Mouse (Mus musculus): ENCODE measurements at regions not wholly inside any gene's neighbourhood (a gene's known extent, or its start where the extent isn't known, plus 50 kb on each side); places are given as distances from the start of the nearest gene placed in this dataset.

DNA sequence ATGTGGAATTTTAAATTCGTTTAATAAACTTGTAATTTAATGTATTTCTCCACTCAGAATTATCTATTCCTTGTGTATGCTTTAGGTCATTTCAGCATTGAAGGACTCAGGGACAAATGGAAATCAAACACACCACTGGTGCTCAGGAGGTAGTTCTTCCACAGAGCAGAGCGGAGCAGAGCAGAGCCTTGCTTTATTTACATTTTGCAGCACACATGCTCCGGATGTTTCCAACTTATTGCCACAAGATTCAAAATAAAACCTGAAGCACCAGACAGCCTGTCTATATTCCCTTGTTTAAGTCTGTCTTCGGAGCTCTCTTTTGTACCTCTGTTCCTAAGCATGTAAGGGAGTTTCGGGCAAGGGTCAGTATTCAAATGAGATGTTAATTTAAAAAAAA lies 135.2 kb upstream of the Meis2 start:
- no peak for DNase-seq (ENCODE audit: low spot score)

DNA sequence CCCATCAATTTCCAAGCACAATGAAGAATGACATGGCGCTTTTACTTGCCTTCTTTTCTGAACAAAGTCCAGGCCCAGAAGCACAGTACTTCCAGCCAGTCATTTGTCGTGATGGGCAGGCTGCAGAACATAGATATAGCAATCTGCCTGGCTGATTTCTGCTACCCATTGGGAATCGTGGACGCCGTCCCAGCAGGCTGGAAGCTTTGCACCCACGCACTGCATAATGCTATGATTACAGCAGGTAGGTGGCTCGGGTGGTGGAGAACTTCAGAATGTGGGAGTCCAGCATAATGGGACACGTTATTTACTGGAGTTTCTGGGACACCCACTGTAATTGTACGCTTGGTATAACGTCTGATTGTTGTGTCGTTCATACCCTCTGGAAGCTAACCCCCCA lies 116.2 kb upstream of the Meis2 start:
- DNase-seq (ENCODE audit: low spot score) = no peak

- DNase-seq (ENCODE audit: low spot score) = no peak
Measured at GRCm38 (mm10) chr2:116177155-116177554, 111.5 kb upstream of the Meis2 start.

GRCm38 (mm10) chr2:116165871-116166770 lies 100.5 kb upstream of the Meis2 start:
- DNase-seq (ENCODE audit: low spot score) = no peak
